Mouse (Mus musculus): ENCODE data around the gene Xrcc5. TPM values are rescaled to one million over a fixed set of nuclear protein-coding genes. Genes with fewer than 3 reads are reported as not detected.
A peak's percentile ranks its signal among the peaks of the same experiment; 100 is the strongest.

Xrcc5 gene
- 17.1 and 20.7 TPM in 2 replicates for polyA plus RNA-seq (2014; fragmentation: Nextera tagmentation; extraction: Ambion mirVana)

GRCm38 (mm10) chr1:72307317-72307798 is at the start of gene Xrcc5:
Gene Xrcc5 (plus strand): TSS chr1:72307421.
- Histone ChIP-seq H3K4me2 (ENCODE audit: low read depth, low read length) (peak within 1 kb of the TSS; percentile 59), H3K27ac (ENCODE audit: low read depth, low read length) (peak within 1 kb of the TSS; percentile 91), H3K27me3 (ENCODE audit: control insufficient read depth, insufficient read depth, low read length) (no peaks in the 10 kb centered on the region), H3K9ac (replicated peaks; ENCODE audit: low read depth, low read length) (peak within 1 kb of the TSS; percentile 76), H3K9me3 (ENCODE audit: control insufficient read depth, low read length) (no peaks in the 10 kb centered on the region), H3K36me3 (ENCODE audit: control insufficient read depth, insufficient read depth, low read length) (no peaks in the 10 kb centered on the region), H3K4me3 (ENCODE audit: low read depth, low read length) (peak within 1 kb of the TSS; percentile 50), H3K4me1 (ENCODE audit: control insufficient read depth, insufficient read depth, low read length) (no peaks in the 10 kb centered on the region)
- WGBS, result under 1% methylated on average over 21 of the region's 21 CpGs
- ATAC-seq (ENCODE audit: low read depth), result peak; percentile 98

GRCm38 (mm10) chr1:72263099-72263498 is 44.1 kb upstream of the Xrcc5 start:
- Histone ChIP-seq H3K27me3 (ENCODE audit: control insufficient read depth, insufficient read depth, low read length) (no peaks in the 10 kb centered on the region), H3K36me3 (ENCODE audit: control insufficient read depth, insufficient read depth, low read length) (peaks cover 4% of the 10 kb centered on the region; the same call in 1 of the 2 replicates), H3K4me1 (ENCODE audit: control insufficient read depth, insufficient read depth, low read length) (no peaks in the 10 kb centered on the region), H3K9me3 (ENCODE audit: control insufficient read depth, low read length) (no peaks in the 10 kb centered on the region), H3K9ac (replicated peaks; ENCODE audit: low read depth, low read length) (no peak overlapping the region), H3K27ac (ENCODE audit: low read depth, low read length) (no peak overlapping the region), H3K4me3 (ENCODE audit: low read depth, low read length) (no peak overlapping the region), H3K4me2 (ENCODE audit: low read depth, low read length) (no peak overlapping the region)
- ATAC-seq (ENCODE audit: low read depth), result no peak
- WGBS, result 95% methylated on average over 3 of the region's 3 CpGs

- H3K4me2 ChIP-seq (ENCODE audit: low read depth, low read length), result no peak overlapping the region
- no peaks in the 10 kb centered on the region for H3K36me3 ChIP-seq (ENCODE audit: control insufficient read depth, insufficient read depth, low read length)
- no peak for ATAC-seq (ENCODE audit: low read depth)
- WGBS, result 94% methylated on average over 3 of the region's 3 CpGs
- H3K27me3 ChIP-seq (ENCODE audit: control insufficient read depth, insufficient read depth, low read length), result no peaks in the 10 kb centered on the region
- H3K4me3 ChIP-seq (ENCODE audit: low read depth, low read length), result no peak overlapping the region
- H3K9me3 ChIP-seq (ENCODE audit: control insufficient read depth, low read length), result no peaks in the 10 kb centered on the region
- H3K9ac ChIP-seq (replicated peaks; ENCODE audit: low read depth, low read length), result no peak overlapping the region
- no peak overlapping the region for H3K27ac ChIP-seq (ENCODE audit: low read depth, low read length)
- no peaks in the 10 kb centered on the region for H3K4me1 ChIP-seq (ENCODE audit: control insufficient read depth, insufficient read depth, low read length)
Measured at GRCm38 (mm10) chr1:72278085-72278484, 29.1 kb upstream of the Xrcc5 start.

GRCm38 (mm10) chr1:72282604-72283003 is 24.6 kb upstream of the Xrcc5 start:
- Histone ChIP-seq H3K4me1 (ENCODE audit: control insufficient read depth, insufficient read depth, low read length) (peaks cover 14% of the 10 kb centered on the region), H3K27ac (ENCODE audit: low read depth, low read length) (no peak overlapping the region), H3K27me3 (ENCODE audit: control insufficient read depth, insufficient read depth, low read length) (no peaks in the 10 kb centered on the region), H3K36me3 (ENCODE audit: control insufficient read depth, insufficient read depth, low read length) (no peaks in the 10 kb centered on the region), H3K9ac (replicated peaks; ENCODE audit: low read depth, low read length) (no peak overlapping the region), H3K9me3 (ENCODE audit: control insufficient read depth, low read length) (no peaks in the 10 kb centered on the region), H3K4me2 (ENCODE audit: low read depth, low read length) (no peak overlapping the region), H3K4me3 (ENCODE audit: low read depth, low read length) (no peak overlapping the region)
- ATAC-seq (ENCODE audit: low read depth), result no peak
- 95% methylated on average over 1 of the region's 1 CpGs for WGBS

GRCm38 (mm10) chr1:72283992-72284485 is 23.2 kb upstream of the Xrcc5 start, which contains the start of the genes Pecr and Tmem169:
Gene Pecr (minus strand): TSS chr1:72284314.
Gene Tmem169 (plus strand): TSS chr1:72284369.
- H3K4me2 ChIP-seq (ENCODE audit: low read depth, low read length), result peak within 1 kb of the TSS; percentile 89
- H3K27me3 ChIP-seq (ENCODE audit: control insufficient read depth, insufficient read depth, low read length), result no peaks in the 10 kb centered on the region
- H3K36me3 ChIP-seq (ENCODE audit: control insufficient read depth, insufficient read depth, low read length), result no peaks in the 10 kb centered on the region
- peak; percentile 99 for ATAC-seq (ENCODE audit: low read depth)
- H3K4me3 ChIP-seq (ENCODE audit: low read depth, low read length), result peak within 1 kb of the TSS; percentile 41
- H3K27ac ChIP-seq (ENCODE audit: low read depth, low read length), result peak within 1 kb of the TSS; percentile 84
- peak within 1 kb of the TSS; percentile 73 for H3K9ac ChIP-seq (replicated peaks; ENCODE audit: low read depth, low read length)
- no peaks in the 10 kb centered on the region for H3K9me3 ChIP-seq (ENCODE audit: control insufficient read depth, low read length)
- H3K4me1 ChIP-seq (ENCODE audit: control insufficient read depth, insufficient read depth, low read length), result peaks cover 14% of the 10 kb centered on the region
- WGBS, result under 1% methylated on average over 30 of the region's 30 CpGs

- Histone ChIP-seq H3K4me2 (ENCODE audit: low read depth, low read length) (peak overlapping the region; percentile 89), H3K9me3 (ENCODE audit: control insufficient read depth, low read length) (no peaks in the 10 kb centered on the region), H3K4me1 (ENCODE audit: control insufficient read depth, insufficient read depth, low read length) (peaks cover 14% of the 10 kb centered on the region), H3K27ac (ENCODE audit: low read depth, low read length) (peak overlapping the region; percentile 84), H3K4me3 (ENCODE audit: low read depth, low read length) (peak overlapping the region; percentile 41), H3K9ac (replicated peaks; ENCODE audit: low read depth, low read length) (peak overlapping the region; percentile 73), H3K27me3 (ENCODE audit: control insufficient read depth, insufficient read depth, low read length) (no peaks in the 10 kb centered on the region), H3K36me3 (ENCODE audit: control insufficient read depth, insufficient read depth, low read length) (no peaks in the 10 kb centered on the region)
- ATAC-seq (ENCODE audit: low read depth), result peak; percentile 74
- 3% methylated on average over 5 of the region's 5 CpGs for WGBS
Measured at GRCm38 (mm10) chr1:72284539-72284938, 22.7 kb upstream of the Xrcc5 start.

GRCm38 (mm10) chr1:72286904-72287303 is 20.3 kb upstream of the Xrcc5 start:
- 9% methylated on average over 5 of the region's 5 CpGs for WGBS
- H3K27ac ChIP-seq (ENCODE audit: low read depth, low read length), result peak overlapping the region; percentile 78
- peak; percentile 26; the same call in 1 of the 2 replicates for ATAC-seq (ENCODE audit: low read depth)
- no peak overlapping the region for H3K4me3 ChIP-seq (ENCODE audit: low read depth, low read length)
- H3K9ac ChIP-seq (replicated peaks; ENCODE audit: low read depth, low read length), result peak overlapping the region; percentile 32; the same call in 1 of the 2 replicates
- no peaks in the 10 kb centered on the region for H3K9me3 ChIP-seq (ENCODE audit: control insufficient read depth, low read length)
- no peaks in the 10 kb centered on the region for H3K36me3 ChIP-seq (ENCODE audit: control insufficient read depth, insufficient read depth, low read length)
- H3K4me2 ChIP-seq (ENCODE audit: low read depth, low read length), result peak overlapping the region; percentile 89
- peaks cover 14% of the 10 kb centered on the region for H3K4me1 ChIP-seq (ENCODE audit: control insufficient read depth, insufficient read depth, low read length)
- H3K27me3 ChIP-seq (ENCODE audit: control insufficient read depth, insufficient read depth, low read length), result no peaks in the 10 kb centered on the region

GRCm38 (mm10) chr1:72287893-72288292 is 19.3 kb upstream of the Xrcc5 start:
- no peak overlapping the region for H3K4me2 ChIP-seq (ENCODE audit: low read depth, low read length)
- WGBS, result 91% methylated on average over 4 of the region's 4 CpGs
- no peak overlapping the region for H3K27ac ChIP-seq (ENCODE audit: low read depth, low read length)

GRCm38 (mm10) chr1:72288527-72289150 is 18.6 kb upstream of the Xrcc5 start:
- ATAC-seq (ENCODE audit: low read depth), result no peak
- no peaks in the 10 kb centered on the region for H3K36me3 ChIP-seq (ENCODE audit: control insufficient read depth, insufficient read depth, low read length)
- H3K9me3 ChIP-seq (ENCODE audit: control insufficient read depth, low read length), result no peaks in the 10 kb centered on the region
- H3K27ac ChIP-seq (ENCODE audit: low read depth, low read length), result no peak overlapping the region
- H3K4me3 ChIP-seq (ENCODE audit: low read depth, low read length), result no peak overlapping the region
- H3K4me2 ChIP-seq (ENCODE audit: low read depth, low read length), result no peak overlapping the region
- H3K9ac ChIP-seq (replicated peaks; ENCODE audit: low read depth, low read length), result no peak overlapping the region
- H3K27me3 ChIP-seq (ENCODE audit: control insufficient read depth, insufficient read depth, low read length), result no peaks in the 10 kb centered on the region
- H3K4me1 ChIP-seq (ENCODE audit: control insufficient read depth, insufficient read depth, low read length), result peaks cover 14% of the 10 kb centered on the region
- 92% methylated on average over 4 of the region's 4 CpGs for WGBS

More at GRCm38 (mm10) chr1:72287893-72288292, 19.3 kb upstream of the Xrcc5 start:
- H3K27me3 ChIP-seq (ENCODE audit: control insufficient read depth, insufficient read depth, low read length), result no peaks in the 10 kb centered on the region
- no peaks in the 10 kb centered on the region for H3K9me3 ChIP-seq (ENCODE audit: control insufficient read depth, low read length)
- H3K36me3 ChIP-seq (ENCODE audit: control insufficient read depth, insufficient read depth, low read length), result no peaks in the 10 kb centered on the region
- H3K4me1 ChIP-seq (ENCODE audit: control insufficient read depth, insufficient read depth, low read length), result peaks cover 14% of the 10 kb centered on the region
- H3K4me3 ChIP-seq (ENCODE audit: low read depth, low read length), result no peak overlapping the region
- H3K9ac ChIP-seq (replicated peaks; ENCODE audit: low read depth, low read length), result no peak overlapping the region
- no peak for ATAC-seq (ENCODE audit: low read depth)

Data from neural tube, embryonic 14.5 days (tissue).